Mouse (Mus musculus): ENCODE data around the gene Cd53.

Cd53 gene

GRCm38 (mm10) chr3:106789930-106790329 lies at the start of gene Cd53:
Cd53 (minus strand) TSS chr3:106790149.
- CTCF ChIA-PET: interaction anchor here (0.6 to 0.9 kb wide), 2 partner anchors 68 to 507 kb away, joined by 3 to 4 read pairs; no protein-coding TSS in a partner anchor

DNA sequence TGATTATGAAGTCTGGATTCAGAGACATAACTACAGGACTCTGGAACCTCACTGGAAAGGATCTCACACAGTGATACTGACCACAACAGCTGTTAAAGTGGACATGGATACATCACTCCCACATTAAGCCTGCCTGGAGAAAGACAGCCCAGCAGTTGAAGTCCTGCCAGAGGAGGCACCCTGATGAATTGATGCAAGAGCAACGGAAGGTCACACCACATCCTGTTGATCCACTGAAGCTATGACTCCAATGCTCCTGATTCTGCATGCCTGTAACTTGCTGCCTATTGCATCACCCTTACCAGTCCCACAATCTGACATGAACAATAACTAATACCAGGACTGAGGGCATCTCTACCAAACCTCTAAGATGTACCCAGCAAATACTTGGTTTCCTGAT lies 42.2 kb upstream of the Cd53 start:
- CTCF ChIA-PET: no interaction called here

- CTCF ChIA-PET: no interaction called here
These were observed 36.2 kb upstream of the Cd53 start, which contains the start of gene Olfr266 for GRCm38 (mm10) chr3:106826187-106826586. Olfr266 (minus strand) TSS chr3:106826287.

- CTCF ChIA-PET: no interaction called here
These were observed 27.7 kb upstream of the Cd53 start for GRCm38 (mm10) chr3:106817676-106818075.

- CTCF ChIA-PET: interaction anchor here (0.6 kb wide), 1 partner anchor 91 kb away, joined by 4 read pairs; no protein-coding TSS in a partner anchor
These were observed 19.2 kb upstream of the Cd53 start for GRCm38 (mm10) chr3:106808972-106809695.

DNA sequence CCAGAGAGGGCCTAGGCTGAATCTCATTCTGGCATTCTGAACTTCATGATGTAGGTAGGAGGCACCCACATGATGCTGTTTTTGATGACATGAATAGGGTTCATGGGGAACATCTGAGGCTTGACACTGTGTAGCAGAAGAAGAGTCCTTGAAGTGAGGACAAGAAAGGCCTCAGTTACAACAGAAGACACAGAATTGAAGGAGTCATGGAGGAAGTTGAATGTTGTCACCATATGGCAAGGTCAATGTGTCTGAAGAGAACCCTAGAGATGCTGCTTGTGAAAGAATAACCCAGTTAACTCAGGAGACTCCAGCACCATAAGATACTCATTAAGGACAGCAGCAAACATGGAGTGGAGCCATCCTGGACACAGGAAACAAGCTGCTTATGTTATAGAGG lies 8.1 kb upstream of the Cd53 start:
- CTCF ChIA-PET: no interaction called here

DNA sequence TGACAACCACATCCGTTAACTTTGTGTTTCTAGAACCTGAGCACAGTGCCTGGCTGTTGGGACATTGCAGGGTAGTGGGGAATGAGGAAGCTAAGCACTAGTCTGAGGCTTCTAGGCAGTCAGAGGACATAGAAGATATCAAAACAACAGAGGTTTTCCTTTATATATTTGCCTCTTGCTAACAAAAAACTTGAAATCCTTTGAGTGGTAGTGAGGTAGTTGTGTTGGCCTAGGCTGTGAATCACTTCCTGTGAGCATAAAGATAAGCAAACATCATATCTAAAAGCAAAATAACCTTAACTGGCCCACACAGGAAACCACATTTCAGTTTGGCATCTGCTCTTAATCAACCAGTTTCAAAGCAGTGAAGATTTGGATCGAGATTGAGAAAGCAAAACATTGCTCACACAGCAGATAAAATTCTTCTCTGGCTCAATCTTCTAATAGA lies 1.5 kb downstream of the Cd53 start:
- CTCF ChIA-PET: no interaction called here

GRCm38 (mm10) chr3:106787972-106788371 lies 2.0 kb downstream of the Cd53 start:
- CTCF ChIA-PET: no interaction called here

DNA sequence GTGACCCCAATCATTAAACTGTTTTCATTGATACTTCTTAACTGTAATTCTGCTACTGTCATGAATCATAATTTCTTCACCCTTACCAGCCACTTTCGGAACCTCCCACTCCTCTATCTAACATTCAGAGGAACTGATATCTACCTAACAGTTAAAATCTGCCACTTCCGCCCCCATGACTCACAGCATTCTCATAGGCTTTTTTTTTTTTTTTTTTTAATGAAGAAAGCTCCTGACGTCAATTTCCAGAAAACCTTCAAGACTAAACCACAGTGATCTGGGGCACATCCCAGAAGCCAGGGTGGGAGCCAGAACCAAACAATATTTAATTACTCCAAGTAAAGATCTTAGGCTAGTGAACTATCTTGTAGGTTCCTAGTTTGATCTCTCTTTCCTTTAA lies 4.8 kb downstream of the Cd53 start:
- CTCF ChIA-PET: interaction anchor here (0.6 to 1.0 kb wide), 3 partner anchors 57 to 784 kb away, joined by 4 to 9 read pairs (median 5); no protein-coding TSS in a partner anchor

DNA sequence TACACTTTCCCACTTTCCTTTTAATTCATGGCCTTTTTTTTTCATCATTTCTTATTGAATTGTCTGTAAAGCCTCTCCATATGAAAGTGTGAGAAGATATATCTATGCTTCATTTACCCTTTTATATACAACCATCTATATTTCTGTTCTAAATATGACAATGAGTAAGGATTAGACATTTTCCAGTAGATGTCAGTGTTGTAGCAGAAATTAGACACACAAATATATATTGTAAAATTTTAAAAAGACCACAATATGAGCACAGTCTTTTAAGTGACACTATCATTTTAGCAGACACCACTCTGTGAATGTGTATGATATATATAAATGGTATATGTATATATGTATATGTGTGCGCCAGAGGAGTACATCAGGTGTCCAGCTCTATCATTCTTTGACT lies 18.1 kb downstream of the Cd53 start:
- CTCF ChIA-PET: no interaction called here

DNA sequence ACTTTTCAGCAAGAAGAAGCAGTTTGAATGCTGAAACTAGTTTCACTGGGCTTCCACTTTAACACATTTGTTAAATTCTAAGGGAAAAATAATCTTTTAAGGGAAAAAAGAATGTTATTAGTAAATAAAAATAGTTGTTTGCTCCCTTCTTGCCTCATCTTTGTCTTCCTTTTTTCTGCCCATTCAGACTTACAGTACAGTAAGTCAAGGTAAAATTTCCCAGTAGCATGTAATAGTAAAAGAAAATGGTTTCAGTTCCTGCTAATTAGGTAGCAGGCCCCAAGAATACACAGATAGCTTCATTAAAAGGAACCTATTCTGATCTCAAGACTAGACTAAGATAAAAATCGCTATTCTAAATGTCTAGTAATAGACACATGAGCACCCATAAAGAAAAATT lies 34.1 kb downstream of the Cd53 start:
- CTCF ChIA-PET: no interaction called here

- CTCF ChIA-PET: interaction anchor here (0.6 to 1.1 kb wide), 2 partner anchors 67 to 1858 kb away, joined by 3 read pairs; partner anchors contain the start of genes Capza1 and Cd53
These were observed 67.7 kb downstream of the Cd53 start for GRCm38 (mm10) chr3:106722028-106722945.

DNA sequence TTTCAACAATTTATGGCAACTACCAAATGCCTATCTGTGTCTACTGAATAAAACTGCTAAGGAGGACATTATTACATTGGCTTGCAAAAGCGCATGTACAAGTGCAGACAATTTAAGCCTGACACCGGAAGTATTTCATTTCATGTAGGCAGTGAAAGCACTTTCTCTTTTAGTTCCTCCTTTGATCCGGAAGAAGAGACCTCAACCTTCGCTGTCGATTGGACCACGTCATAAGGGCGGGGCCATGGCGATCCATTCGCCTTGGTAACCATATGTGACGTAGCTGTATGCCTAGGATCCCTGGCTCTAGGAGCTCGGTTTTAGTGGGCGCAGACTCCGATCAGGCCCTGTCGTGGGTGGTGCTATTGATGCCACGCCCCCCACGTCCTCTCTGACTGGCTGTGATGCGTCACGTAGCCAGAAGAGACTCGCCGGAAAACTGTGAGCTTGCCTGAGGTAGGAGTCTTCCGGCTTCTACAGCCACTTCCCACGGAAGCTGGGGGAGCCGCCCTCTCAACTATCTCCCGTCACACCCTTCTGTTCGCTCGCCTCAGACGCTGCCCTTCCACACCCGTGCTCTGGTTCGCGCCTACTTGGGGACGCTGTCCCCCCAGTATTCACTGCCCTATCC lies 68.4 kb downstream of the Cd53 start:
- CTCF ChIA-PET: interaction anchor here (0.6 to 1.1 kb wide), 2 partner anchors 68 to 1857 kb away, joined by 3 read pairs; partner anchors contain the start of genes Capza1 and Cd53
